Mouse (Mus musculus): ENCODE data around the gene Hivep1. TPM values are rescaled to one million over a fixed set of nuclear protein-coding genes. Genes with fewer than 3 reads are reported as not detected.

The Hivep1 gene
- total and polyA plus RNA-seq, 3 experiments: 7.5 to 53.3 (median 24.9) TPM

GRCm38 (mm10) chr13:42112071-42112470, 60.2 kb downstream of the Hivep1 start:
- no peak overlapping the region for H3K9ac ChIP-seq (ENCODE audit: insufficient read depth, low read depth)
- peaks cover 39 to 91% of the 10 kb centered on the region in 2 experiments for H3K4me1 ChIP-seq (ENCODE audit: control insufficient read depth in 1 of 2, insufficient read depth in 2 of 2)
- TF ChIP-seq JUND (conservative IDR thresholded peaks at IDR 0.05; ENCODE audit: low read depth, low read length) (no peak), E2F4 (IDR thresholded peaks at IDR 0.05; ENCODE audit: insufficient replicate concordance, low read depth, low read length) (no peak), KAT2A (IDR thresholded peaks at IDR 0.05; ENCODE audit: insufficient replicate concordance, low read length) (no peak), UBTF (IDR thresholded peaks at IDR 0.05; ENCODE audit: low read depth, low read length) (no peak), RAD21 (IDR thresholded peaks at IDR 0.05; ENCODE audit: low read depth, low read length) (no peak), EP300 (IDR thresholded peaks at IDR 0.05; ENCODE audit: low read length) (no peak), MAFK (IDR thresholded peaks at IDR 0.05; ENCODE audit: insufficient replicate concordance, low read length) (no peak), GABPA (IDR thresholded peaks at IDR 0.05; ENCODE audit: insufficient replicate concordance, low read depth, low read length) (no peak), POLR2A (IDR thresholded peaks at IDR 0.05; ENCODE audit: low read depth, low read length) (no peak), SMC3 (IDR thresholded peaks at IDR 0.05; ENCODE audit: low read depth, low read length) (no peak), CHD2 (IDR thresholded peaks at IDR 0.05; ENCODE audit: low read length) (no peak), HCFC1 (IDR thresholded peaks at IDR 0.05; ENCODE audit: low read depth, low read length) (no peak), ETS1 (conservative IDR thresholded peaks at IDR 0.05; ENCODE audit: low read depth, low read length) (no peak), USF1 (IDR thresholded peaks at IDR 0.05; ENCODE audit: low read depth, low read length) (no peak), CTCF (conservative IDR thresholded peaks at IDR 0.05 in 1 of 2, IDR thresholded peaks at IDR 0.05 in 1 of 2; ENCODE audit: low read depth in 2 of 2, low read length in 2 of 2) (no peak), TBP (conservative IDR thresholded peaks at IDR 0.05; ENCODE audit: low read depth, low read length) (no peak), USF2 (conservative IDR thresholded peaks at IDR 0.05; ENCODE audit: low read depth, low read length) (no peak), ZMIZ1 (IDR thresholded peaks at IDR 0.05; ENCODE audit: low read depth, low read length) (no peak), TCF12 (IDR thresholded peaks at IDR 0.05; ENCODE audit: low read depth, low read length) (no peak), MAX (IDR thresholded peaks at IDR 0.05; ENCODE audit: low read length) (no peak)
- DNase-seq (ENCODE audit: extremely low read depth): no peak
- dilution Hi-C loops (cut with MboI; ENCODE audit: extremely low pct_ligation_motif_present, extremely low pct_unique_long_range_greater_than_20kb, low sequenced_read_pairs): no loop called here
- H3K27me3 ChIP-seq (replicated peaks): no peaks in the 10 kb centered on the region
- H3K4me2 ChIP-seq (ENCODE audit: insufficient read depth, low read depth, poor library complexity, severe bottlenecking): no peak overlapping the region
- no peak overlapping the region for H3K4me3 ChIP-seq (replicated peaks in 1 of 3; ENCODE audit: low read depth in 2 of 3, low read length in 2 of 3, poor library complexity in 1 of 3)
- H3K9me3 ChIP-seq (replicated peaks; ENCODE audit: low read length): no peaks in the 10 kb centered on the region
- in situ Hi-C loops (cut with MboI; ENCODE audit: low pct_ligation_motif_present, low pct_unique_long_range_greater_than_20kb, low sequenced_read_pairs): no loop called here
- peak overlapping the region; percentile 18; the same call in 1 of the 2 replicates for H3K27ac ChIP-seq (ENCODE audit: insufficient read depth, low read depth)
- peaks cover 72% of the 10 kb centered on the region for H3K79me2 ChIP-seq (replicated peaks; ENCODE audit: control insufficient read depth, extremely low read depth, insufficient read depth, poor library complexity, severe bottlenecking)
- H3K36me3 ChIP-seq (replicated peaks in 1 of 2; ENCODE audit: control insufficient read depth in 1 of 2, insufficient read depth in 1 of 2, low read length in 1 of 2): peaks cover 28 to 84% of the 10 kb centered on the region in 2 experiments

DNA sequence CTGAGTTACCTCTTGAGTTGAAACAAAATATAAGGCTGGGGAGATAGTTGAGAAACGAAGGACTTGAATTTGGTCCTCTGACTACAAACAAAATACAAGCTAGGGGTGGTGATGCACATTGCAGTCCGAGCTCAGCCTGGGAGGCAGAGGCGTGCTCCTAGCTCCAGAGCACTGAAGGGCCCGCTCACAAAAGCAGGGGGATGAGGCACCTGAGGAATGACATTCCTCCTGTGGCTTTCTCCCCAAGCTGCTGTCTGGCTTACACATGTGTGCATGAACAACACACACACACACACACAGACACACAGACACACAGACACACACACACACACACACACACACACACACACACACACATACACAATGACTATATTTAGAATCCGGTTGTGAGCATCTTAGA, 60.9 kb downstream of the Hivep1 start:
- in situ Hi-C loops (cut with MboI; ENCODE audit: low pct_ligation_motif_present, low pct_unique_long_range_greater_than_20kb, low sequenced_read_pairs) (no loop called here), dilution Hi-C loops (cut with MboI; ENCODE audit: extremely low pct_ligation_motif_present, extremely low pct_unique_long_range_greater_than_20kb, low sequenced_read_pairs) (no loop called here)
- Histone ChIP-seq H3K9ac (ENCODE audit: insufficient read depth, low read depth) (no peak overlapping the region), H3K4me1 (ENCODE audit: control insufficient read depth in 1 of 2, insufficient read depth in 2 of 2) (peaks cover 37 to 93% of the 10 kb centered on the region in 2 experiments), H3K36me3 (replicated peaks in 1 of 2; ENCODE audit: control insufficient read depth in 1 of 2, insufficient read depth in 1 of 2, low read length in 1 of 2) (peaks cover 28 to 85% of the 10 kb centered on the region in 2 experiments), H3K4me3 (replicated peaks in 1 of 3; ENCODE audit: low read depth in 2 of 3, low read length in 2 of 3, poor library complexity in 1 of 3) (no peak overlapping the region), H3K27ac (ENCODE audit: insufficient read depth, low read depth) (no peak overlapping the region), H3K79me2 (replicated peaks; ENCODE audit: control insufficient read depth, extremely low read depth, insufficient read depth, poor library complexity, severe bottlenecking) (peaks cover 74% of the 10 kb centered on the region), H3K9me3 (replicated peaks; ENCODE audit: low read length) (no peaks in the 10 kb centered on the region), H3K4me2 (ENCODE audit: insufficient read depth, low read depth, poor library complexity, severe bottlenecking) (no peak overlapping the region), H3K27me3 (replicated peaks) (no peaks in the 10 kb centered on the region)
- no peak for DNase-seq (ENCODE audit: extremely low read depth)
- no peak for TF ChIP-seq ZNF384 (IDR thresholded peaks at IDR 0.05; ENCODE audit: low read depth, low read length)
- TF ChIP-seq MEF2A (IDR thresholded peaks at IDR 0.05; ENCODE audit: borderline replicate concordance, low read depth, low read length): peak; percentile 85
- TF ChIP-seq PAX5 (IDR thresholded peaks at IDR 0.05; ENCODE audit: low read length): no peak
- TF ChIP-seq EP300 (IDR thresholded peaks at IDR 0.05; ENCODE audit: low read length): 0 out of 2 replicates have a peak, but pooled peaks have one; percentile 24

Data from CH12.LX (cell line).